Mouse (Mus musculus): Measurements from ENCODE around the gene Rad9a. TPM values are rescaled to one million over a fixed set of nuclear protein-coding genes. Genes with fewer than 3 reads are reported as not detected.
A peak's percentile ranks its signal among the peaks of the same experiment; 100 is the strongest.

Gene Rad9a
- polyA plus RNA-seq, 1 experiment from 2014 or later, result 9.0 TPM

DNA sequence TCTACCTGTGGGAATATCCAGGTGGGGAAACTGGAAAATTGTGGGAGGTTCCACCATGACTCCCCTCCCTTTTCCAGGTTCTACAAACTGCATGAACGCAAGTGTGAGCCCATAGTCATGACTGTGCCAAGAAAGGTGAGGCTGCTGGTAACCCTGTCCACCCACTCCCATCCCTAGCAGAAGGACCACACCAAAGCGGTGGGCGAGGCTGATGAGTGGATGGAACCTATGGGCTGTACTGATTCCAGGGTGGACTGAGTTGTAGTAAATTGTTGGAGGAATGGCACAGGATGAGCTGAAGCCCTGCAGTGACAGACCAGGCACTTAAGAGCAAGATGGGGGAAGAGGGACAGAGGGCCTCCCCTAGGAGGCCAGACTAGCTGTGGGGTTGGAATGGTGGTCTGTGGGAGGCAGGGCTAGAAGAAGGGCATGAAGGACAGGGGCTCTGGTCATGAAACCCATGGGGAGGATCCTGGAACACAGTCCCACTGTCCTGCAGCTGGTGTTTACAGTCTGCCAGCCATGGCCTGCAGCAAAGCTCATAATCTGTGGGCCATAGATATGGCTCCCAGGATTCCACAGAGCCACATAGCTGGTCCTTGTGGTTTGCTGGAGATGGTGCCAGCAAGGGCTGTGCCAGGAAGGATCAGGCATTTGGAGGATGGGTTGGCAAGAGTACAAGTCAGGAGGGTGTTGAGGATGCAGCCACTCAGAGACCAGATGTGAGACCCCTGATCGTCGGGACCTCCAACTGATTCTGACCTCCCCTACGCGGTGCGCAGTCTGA is 48.8 kb downstream of the Rad9a start:
- 79% methylated on average over 8 of the region's 8 CpGs for WGBS (ENCODE audit: insufficient replicate concordance)
- H3K9ac ChIP-seq (replicated peaks), result no peak overlapping the region

DNA sequence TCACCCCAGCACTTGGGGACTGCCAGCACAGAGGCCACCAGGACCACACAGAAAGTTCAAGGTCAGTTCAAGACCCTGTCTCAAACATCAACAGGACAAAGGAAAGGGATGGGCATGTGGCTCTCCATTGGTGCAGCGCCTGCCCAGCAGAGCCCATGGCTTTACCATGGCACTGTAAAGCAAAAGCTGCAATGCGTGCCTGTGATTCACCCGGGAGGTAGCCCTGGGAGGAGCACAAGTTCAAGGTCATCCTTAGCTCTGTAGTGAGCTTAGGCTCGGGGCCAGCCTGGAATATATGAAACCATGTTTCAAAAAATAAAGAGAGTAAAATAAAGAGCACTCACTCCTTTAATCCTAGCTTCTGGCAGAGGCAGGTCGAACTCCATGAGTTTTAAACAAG is 49.6 kb downstream of the Rad9a start:
- H3K9ac ChIP-seq (replicated peaks), result no peak overlapping the region
- H3K4me3 ChIP-seq (ENCODE audit: low read depth, low read length), result no peak overlapping the region
- H3K9me3 ChIP-seq (ENCODE audit: low read length), result no peaks in the 10 kb centered on the region
- no peak overlapping the region for H3K4me2 ChIP-seq (ENCODE audit: low read depth, low read length)
- TF ChIP-seq CTCF (IDR thresholded peaks at IDR 0.05; ENCODE audit: low read depth) (no peak), EP300 (IDR thresholded peaks at IDR 0.05; ENCODE audit: low read depth) (no peak)
- ATAC-seq (no peak), DNase-seq (no peak)
- WGBS (ENCODE audit: insufficient replicate concordance), result 78% methylated on average over 5 of the region's 5 CpGs
- no peak overlapping the region for H3K27ac ChIP-seq (ENCODE audit: low read depth)
- H3K36me3 ChIP-seq (replicated peaks; ENCODE audit: insufficient read depth, low read length), result peaks cover 40% of the 10 kb centered on the region
- peaks cover 38% of the 10 kb centered on the region for H3K4me1 ChIP-seq (ENCODE audit: insufficient read depth)
- no peaks in the 10 kb centered on the region for H3K27me3 ChIP-seq (ENCODE audit: insufficient read depth, low read length)

More for the DNA sequence above, 48.8 kb downstream of the Rad9a start:
- Histone ChIP-seq H3K9me3 (ENCODE audit: low read length) (no peaks in the 10 kb centered on the region), H3K27me3 (ENCODE audit: insufficient read depth, low read length) (no peaks in the 10 kb centered on the region), H3K36me3 (replicated peaks; ENCODE audit: insufficient read depth, low read length) (peaks cover 47% of the 10 kb centered on the region), H3K27ac (ENCODE audit: low read depth) (no peak overlapping the region), H3K4me2 (ENCODE audit: low read depth, low read length) (no peak overlapping the region), H3K4me3 (ENCODE audit: low read depth, low read length) (no peak overlapping the region), H3K4me1 (ENCODE audit: insufficient read depth) (peaks cover 33% of the 10 kb centered on the region)
- no peak for ATAC-seq
- DNase-seq, result no peak
- TF ChIP-seq EP300 (IDR thresholded peaks at IDR 0.05; ENCODE audit: low read depth), result no peak
- TF ChIP-seq CTCF (IDR thresholded peaks at IDR 0.05; ENCODE audit: low read depth), result no peak

- Histone ChIP-seq H3K4me3 (ENCODE audit: low read depth, low read length) (no peak overlapping the region), H3K4me1 (ENCODE audit: insufficient read depth) (peaks cover 42% of the 10 kb centered on the region), H3K9me3 (ENCODE audit: low read length) (no peaks in the 10 kb centered on the region), H3K36me3 (replicated peaks; ENCODE audit: insufficient read depth, low read length) (peaks cover 36% of the 10 kb centered on the region), H3K27ac (ENCODE audit: low read depth) (no peak overlapping the region), H3K4me2 (ENCODE audit: low read depth, low read length) (no peak overlapping the region), H3K9ac (replicated peaks) (no peak overlapping the region), H3K27me3 (ENCODE audit: insufficient read depth, low read length) (no peaks in the 10 kb centered on the region)
- WGBS (ENCODE audit: insufficient replicate concordance), result 71% methylated on average over 4 of the region's 5 CpGs
- ATAC-seq, result no peak
- TF ChIP-seq CTCF (IDR thresholded peaks at IDR 0.05; ENCODE audit: low read depth) (no peak), EP300 (IDR thresholded peaks at IDR 0.05; ENCODE audit: low read depth) (no peak)
- no peak for DNase-seq
These were observed 50.0 kb downstream of the Rad9a start for GRCm38 (mm10) chr19:4151488-4151860.

GRCm38 (mm10) chr19:4150567-4151487 is 50.6 kb downstream of the Rad9a start:
- no peak for DNase-seq
- ATAC-seq, result no peak
- no peak overlapping the region for H3K4me2 ChIP-seq (ENCODE audit: low read depth, low read length)
- H3K9ac ChIP-seq (replicated peaks), result no peak overlapping the region
- H3K36me3 ChIP-seq (replicated peaks; ENCODE audit: insufficient read depth, low read length), result peaks cover 30% of the 10 kb centered on the region
- no peaks in the 10 kb centered on the region for H3K9me3 ChIP-seq (ENCODE audit: low read length)
- no peak for TF ChIP-seq CTCF (IDR thresholded peaks at IDR 0.05; ENCODE audit: low read depth)
- no peak for TF ChIP-seq EP300 (IDR thresholded peaks at IDR 0.05; ENCODE audit: low read depth)
- H3K4me1 ChIP-seq (ENCODE audit: insufficient read depth), result peaks cover 45% of the 10 kb centered on the region
- no peaks in the 10 kb centered on the region for H3K27me3 ChIP-seq (ENCODE audit: insufficient read depth, low read length)
- WGBS (ENCODE audit: insufficient replicate concordance), result 88% methylated on average over 22 of the region's 22 CpGs
- no peak overlapping the region for H3K4me3 ChIP-seq (ENCODE audit: low read depth, low read length)
- H3K27ac ChIP-seq (ENCODE audit: low read depth), result no peak overlapping the region

- TF ChIP-seq CTCF (IDR thresholded peaks at IDR 0.05; ENCODE audit: low read depth) (no peak), EP300 (IDR thresholded peaks at IDR 0.05; ENCODE audit: low read depth) (no peak)
- H3K4me2 ChIP-seq (ENCODE audit: low read depth, low read length), result peak overlapping the region; percentile 89
- H3K27me3 ChIP-seq (ENCODE audit: insufficient read depth, low read length), result no peaks in the 10 kb centered on the region
- ATAC-seq, result no peak
- H3K9me3 ChIP-seq (ENCODE audit: low read length), result no peaks in the 10 kb centered on the region
- peak overlapping the region; percentile 86; the same call in 1 of the 2 replicates for H3K4me3 ChIP-seq (ENCODE audit: low read depth, low read length)
- 89% methylated on average over 17 of the region's 17 CpGs for WGBS (ENCODE audit: insufficient replicate concordance)
- DNase-seq, result no peak
- H3K9ac ChIP-seq (replicated peaks), result peak overlapping the region; percentile 94; the same call in 1 of the 2 replicates
- H3K4me1 ChIP-seq (ENCODE audit: insufficient read depth), result peaks cover 48% of the 10 kb centered on the region
- H3K36me3 ChIP-seq (replicated peaks; ENCODE audit: insufficient read depth, low read length), result peaks cover 30% of the 10 kb centered on the region
- H3K27ac ChIP-seq (ENCODE audit: low read depth), result no peak overlapping the region
These were observed 51.5 kb downstream of the Rad9a start for GRCm38 (mm10) chr19:4149764-4150461.
